Mouse (Mus musculus) heart, adult 18-20 months (tissue): ENCODE data around the gene Fgfbp1. TPM values are rescaled to one million over a fixed set of nuclear protein-coding genes. Genes with fewer than 3 reads are reported as not detected.

ENCODE experiments used
- DNase-seq, 2 experiments: peaks; one replicate each; pipeline ENCODE4 v3.0.0; 2021 to 2022; ENCODE audit warnings: mixed read lengths in 1 of 2
- long read RNA-seq, 2 experiments: library from polyadenylated mRNA; stranded (forward); transcript quantifications; one replicate each; pipeline ENCODE4 v2.0.0; 2021
- total RNA-seq, 2 experiments: library from RNA; stranded (reverse); gene quantifications; 2 replicates each; pipeline ENCODE4 v1.2.3; 2021

The Fgfbp1 gene
- total RNA-seq, result under 1 TPM in 1 of 2 experiments, not detected in 1; 0.39 TPM
- long read RNA-seq, experiment 1, result 0 reads
- long read RNA-seq, experiment 2, partial matches to known transcripts, result 0 of 1 reads
- long read RNA-seq, experiment 2, other reads (novel, unspliced or antisense), result 0 of 1 reads

GRCm38 (mm10) chr5:43981620-43982019, at the start of gene Fgfbp1:
Gene Fgfbp1, minus strand, starts transcription at chr5:43981779.
- no peak for DNase-seq

DNA sequence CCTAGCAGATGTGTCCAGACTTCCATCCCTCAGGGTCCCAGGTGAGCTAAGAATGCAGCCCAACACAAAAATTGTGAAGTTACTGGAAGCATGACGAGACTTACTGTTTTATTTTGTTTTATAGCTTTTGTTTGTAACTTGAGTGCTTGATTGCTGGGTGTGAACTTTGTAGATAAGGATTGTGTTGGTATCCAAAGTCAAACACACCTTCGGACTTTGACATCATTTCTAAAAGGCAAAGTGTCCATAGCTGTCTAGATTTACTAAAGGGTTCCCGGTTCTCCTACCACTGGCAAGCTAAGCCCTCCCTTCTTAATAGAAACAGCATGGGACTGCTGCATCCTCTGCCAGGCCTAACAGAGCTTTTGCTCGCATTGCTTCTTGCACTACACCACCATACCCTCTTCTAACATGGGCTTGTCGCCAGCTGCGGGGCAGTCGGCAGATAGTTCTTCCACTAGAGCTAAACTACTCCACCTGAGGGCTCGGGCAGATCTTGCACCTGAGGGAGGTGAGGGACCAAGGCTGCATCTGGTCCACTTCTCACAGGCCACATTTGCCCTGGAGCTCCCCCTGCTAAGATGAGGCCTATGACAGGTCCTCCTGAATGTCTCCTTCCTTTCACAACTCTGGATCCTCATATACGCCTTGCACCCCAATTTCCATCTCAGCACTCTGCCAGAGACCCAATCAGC, 16.9 kb upstream of the Fgfbp1 start:
- DNase-seq, result no peak

- no peak for DNase-seq
Observed at GRCm38 (mm10) chr5:43997626-43998025, 16.0 kb upstream of the Fgfbp1 start.

DNA sequence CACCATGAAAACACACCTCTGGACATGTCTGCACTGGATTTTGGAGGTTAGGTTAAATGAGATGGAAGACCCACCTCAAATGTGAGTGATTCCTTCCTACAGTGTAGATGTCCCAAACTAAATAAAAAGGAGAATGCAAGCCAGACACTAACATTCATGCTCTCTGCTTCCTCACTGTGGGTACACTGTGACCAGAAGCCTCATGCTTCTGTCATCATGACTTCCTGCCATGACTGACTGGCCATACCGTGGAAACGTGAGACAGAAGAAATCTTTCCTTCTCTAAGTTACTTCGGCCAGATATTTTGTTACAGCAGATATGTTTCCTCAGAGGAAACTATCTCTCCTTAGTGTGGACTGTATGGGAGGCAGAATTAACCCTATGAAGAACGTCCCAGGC, 14.6 kb upstream of the Fgfbp1 start:
- no peak for DNase-seq

DNA sequence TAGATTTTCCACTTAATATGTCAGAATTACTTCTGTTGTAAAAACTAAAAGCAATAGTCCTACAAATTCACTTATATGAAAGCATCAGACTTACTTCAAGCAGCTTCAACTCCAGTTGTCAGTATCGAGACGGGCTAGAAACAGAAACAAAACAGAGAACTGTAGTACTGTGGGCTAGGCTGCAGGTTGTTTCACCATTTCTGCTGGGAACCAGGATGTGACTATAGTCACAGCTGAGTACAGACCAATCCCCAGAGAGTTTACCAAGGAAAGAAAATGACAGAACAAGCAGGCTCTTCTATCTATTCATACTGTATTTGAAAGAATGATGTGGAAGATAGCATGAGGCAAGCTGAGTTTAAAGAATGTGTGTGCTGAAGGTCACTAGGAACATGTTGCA, 13.4 kb upstream of the Fgfbp1 start:
- no peak for DNase-seq

- DNase-seq, result peak; percentile 46 to 75
Observed at GRCm38 (mm10) chr5:43990316-43990715, 8.7 kb upstream of the Fgfbp1 start.

GRCm38 (mm10) chr5:43989017-43989416, 7.4 kb upstream of the Fgfbp1 start:
- no peak for DNase-seq

DNA sequence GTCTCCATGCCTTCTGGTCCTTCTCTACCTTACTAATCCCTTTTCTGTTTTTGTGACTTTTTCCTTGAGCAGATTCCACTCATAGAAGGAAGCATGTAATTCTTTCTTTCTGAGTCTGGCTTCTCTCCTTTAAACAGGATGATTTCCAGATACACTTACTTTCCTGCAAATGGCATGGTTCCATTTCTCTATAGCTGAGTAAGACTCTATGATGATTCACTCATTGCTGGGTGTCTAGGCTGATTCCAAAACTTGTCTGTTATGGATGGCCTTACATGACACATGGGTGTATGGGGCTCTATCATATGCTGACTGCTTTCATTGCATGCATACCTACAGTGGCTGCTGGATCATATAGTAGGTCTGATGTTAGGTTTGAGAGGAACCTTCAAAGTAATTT, 4.6 kb upstream of the Fgfbp1 start:
- no peak for DNase-seq

DNA sequence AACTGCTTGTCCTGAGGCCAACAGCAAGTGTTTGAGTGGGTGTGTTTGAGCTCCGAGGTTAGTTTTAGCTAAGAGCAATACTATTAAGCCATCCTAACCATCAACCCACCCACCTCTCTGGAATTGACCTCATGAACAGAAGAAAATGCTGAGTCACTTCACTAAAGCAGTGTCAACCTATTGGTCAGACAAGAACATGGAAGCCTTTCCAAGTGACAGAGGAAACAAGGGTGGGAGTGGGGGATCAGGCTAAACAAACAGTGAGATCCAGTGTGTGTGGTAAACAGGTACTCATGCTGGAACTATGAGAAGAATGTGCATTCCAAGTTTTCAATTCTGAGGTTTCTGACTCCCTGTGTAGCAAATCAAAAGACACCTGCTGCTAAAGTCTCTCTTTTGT, 1.3 kb upstream of the Fgfbp1 start:
- no peak for DNase-seq

DNA sequence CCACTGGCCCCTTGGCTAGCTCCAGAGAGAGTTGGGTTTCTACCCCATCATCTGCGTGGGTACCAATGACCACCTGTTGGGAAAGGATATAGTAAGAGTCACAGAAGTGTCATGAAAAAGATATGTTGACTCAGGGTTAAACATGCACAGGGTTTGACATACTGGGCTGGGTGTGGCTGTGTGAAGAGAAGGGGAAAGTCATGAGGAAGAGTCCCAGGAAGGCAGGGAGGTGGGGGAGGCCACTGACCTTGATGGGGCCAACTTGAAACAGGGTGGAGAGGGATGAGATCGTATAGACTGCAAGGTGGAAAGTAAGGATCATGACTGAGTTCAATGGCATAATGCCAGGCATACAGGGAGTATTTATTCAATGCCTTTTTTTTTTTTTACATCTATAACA, 1.2 kb downstream of the Fgfbp1 start:
- no peak for DNase-seq

DNA sequence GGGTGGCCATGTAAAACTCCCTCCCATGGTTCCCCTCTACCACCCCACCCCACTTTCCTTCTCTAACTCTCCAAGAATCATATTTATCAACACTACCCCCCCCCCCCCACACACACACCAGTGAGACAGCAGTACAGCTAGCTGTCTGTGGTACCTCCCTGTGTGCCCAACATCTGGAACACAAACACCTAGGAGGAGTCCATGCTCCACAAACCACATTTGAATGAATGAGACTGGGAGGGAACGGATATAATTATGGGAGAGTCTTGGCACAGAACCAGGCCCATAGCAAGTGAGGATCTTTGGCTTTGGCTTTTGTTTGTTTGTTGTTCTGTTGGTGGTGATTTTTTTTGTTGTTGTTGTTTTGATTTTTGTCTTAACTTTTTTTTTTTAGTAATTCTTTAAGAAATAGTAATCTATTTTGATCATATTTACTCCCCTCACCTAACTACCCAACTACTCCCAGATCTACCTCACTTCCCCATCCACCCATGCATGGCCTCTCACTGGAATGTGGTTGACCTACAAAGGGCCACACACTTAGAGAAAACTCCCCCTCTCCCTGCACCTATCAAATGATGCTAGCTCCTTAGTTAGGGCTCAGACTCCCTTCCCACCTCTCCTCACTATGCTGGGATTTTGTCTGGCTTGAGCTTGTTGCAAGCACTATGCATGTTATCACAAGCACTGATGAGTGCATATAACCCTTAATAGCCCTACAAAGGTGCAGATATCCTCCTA, 4.6 kb downstream of the Fgfbp1 start:
- DNase-seq, result no peak

GRCm38 (mm10) chr5:43974166-43974565, 7.4 kb downstream of the Fgfbp1 start:
- no peak for DNase-seq

DNA sequence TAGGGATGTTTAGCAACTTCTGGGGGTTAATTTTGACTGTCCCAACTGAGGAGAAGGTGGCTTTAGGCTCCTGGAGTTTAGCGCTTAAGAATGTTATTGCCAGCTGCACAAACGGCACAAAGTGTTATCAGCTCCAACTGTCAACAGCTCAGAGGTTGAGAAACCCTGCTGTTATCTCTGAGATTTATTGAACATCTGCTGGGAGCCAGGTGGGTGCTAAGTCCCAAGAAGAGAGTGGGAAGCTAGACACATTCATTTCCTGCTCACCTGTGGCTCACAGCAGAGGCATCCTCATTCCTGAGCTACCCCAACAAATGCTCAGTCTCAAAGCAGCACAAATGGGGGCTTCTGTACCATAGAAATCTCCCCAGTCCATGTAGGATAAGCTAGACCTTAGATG, 10.4 kb downstream of the Fgfbp1 start:
- no peak for DNase-seq

DNA sequence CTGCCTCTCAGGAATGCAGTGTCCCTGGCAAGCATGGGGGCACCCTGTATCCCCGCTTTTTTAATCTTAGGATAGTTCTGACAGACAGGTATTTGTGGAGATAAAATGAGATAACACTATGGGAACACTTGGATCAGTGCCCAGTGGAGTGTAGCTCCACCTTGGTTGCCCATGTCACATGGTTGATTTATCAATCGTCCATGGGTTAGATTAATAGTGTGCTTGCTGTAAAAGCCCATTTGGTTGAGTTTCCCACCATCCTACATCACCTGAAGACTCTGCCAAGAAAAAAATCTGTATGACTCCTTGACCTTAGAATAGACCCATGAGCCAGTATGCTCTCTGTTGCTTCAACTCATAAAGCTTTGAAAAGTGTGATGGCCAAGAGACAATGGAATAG, 11.0 kb downstream of the Fgfbp1 start:
- no peak for DNase-seq

DNA sequence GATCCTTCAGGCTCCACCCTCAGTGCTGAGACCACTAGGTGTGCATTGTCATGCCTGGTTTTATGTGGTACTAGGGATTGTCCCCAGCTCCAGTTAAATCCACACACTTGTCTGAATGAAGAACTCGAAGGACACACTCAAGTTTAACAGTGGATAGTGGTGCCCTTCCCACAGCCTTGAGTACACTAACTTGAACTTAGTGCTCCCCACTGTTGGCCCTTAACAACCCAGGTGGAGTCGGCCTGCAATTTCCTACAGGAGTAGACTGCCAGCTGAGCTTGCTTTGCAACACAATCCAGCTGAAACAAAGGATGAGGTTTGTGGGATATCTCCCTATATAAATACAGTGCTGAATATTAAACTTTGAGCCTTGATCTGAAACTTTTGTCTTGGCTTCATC, 12.9 kb downstream of the Fgfbp1 start:
- DNase-seq, result no peak

DNA sequence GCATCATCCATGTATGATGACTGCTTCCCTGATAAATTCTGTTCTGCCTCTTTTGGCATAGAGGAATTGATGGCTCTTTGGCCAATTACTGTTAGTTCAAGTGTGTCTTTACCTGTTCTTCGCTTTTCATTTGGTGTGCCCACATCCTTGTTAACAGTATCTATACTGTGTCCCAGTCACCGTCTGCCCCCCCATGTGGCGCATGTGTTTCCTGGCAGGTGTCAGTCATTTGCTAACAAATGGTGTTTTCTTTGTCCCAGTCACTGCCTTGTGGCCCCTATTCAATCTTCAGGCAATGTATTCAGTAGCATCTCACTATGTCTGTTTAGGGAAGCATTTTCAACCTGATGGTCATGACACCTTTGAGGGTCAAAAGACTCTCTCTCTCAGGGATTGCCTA, 20.5 kb downstream of the Fgfbp1 start:
- no peak for DNase-seq

DNA sequence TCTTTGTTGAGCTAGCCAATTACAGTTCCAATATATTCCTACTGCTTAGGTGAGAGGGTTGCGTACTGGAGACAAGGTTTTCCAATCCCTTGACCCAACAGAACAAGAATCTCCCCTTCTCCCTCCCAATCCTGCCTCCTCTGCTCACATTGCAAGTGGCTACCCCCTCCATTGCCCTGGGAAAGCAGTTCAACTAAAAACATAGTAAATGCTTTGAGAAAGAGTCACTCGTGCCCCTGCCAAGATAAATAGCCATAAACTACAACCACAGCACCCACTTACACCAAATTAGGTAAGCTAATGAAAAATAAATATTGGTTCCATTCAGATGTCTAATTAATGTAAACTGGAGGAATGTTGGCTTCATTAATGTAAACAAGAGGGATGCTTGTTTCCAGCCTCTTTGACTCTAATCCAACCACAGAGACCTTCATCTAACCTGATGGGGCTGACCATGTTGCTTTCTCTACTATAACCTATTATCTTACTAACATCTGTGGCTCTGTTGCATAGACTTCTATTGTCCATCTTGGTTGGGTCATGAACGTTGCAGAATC, 21.6 kb downstream of the Fgfbp1 start:
- no peak for DNase-seq

- no peak for DNase-seq
Observed at GRCm38 (mm10) chr5:43953241-43953640, 28.3 kb downstream of the Fgfbp1 start.

GRCm38 (mm10) chr5:43948748-43949275, 32.8 kb downstream of the Fgfbp1 start:
- DNase-seq, result peak; percentile 41 to 46

GRCm38 (mm10) chr5:43948111-43948743, 33.4 kb downstream of the Fgfbp1 start:
- DNase-seq, result peak; percentile 30 to 44

- no peak for DNase-seq
Observed at GRCm38 (mm10) chr5:43947330-43947977, 34.1 kb downstream of the Fgfbp1 start.

GRCm38 (mm10) chr5:43933269-43933668, 48.3 kb downstream of the Fgfbp1 start:
- DNase-seq, result no peak
